23 mouse cellular contexts compared by ENCODE assay signal in the genomic region with DNA sequence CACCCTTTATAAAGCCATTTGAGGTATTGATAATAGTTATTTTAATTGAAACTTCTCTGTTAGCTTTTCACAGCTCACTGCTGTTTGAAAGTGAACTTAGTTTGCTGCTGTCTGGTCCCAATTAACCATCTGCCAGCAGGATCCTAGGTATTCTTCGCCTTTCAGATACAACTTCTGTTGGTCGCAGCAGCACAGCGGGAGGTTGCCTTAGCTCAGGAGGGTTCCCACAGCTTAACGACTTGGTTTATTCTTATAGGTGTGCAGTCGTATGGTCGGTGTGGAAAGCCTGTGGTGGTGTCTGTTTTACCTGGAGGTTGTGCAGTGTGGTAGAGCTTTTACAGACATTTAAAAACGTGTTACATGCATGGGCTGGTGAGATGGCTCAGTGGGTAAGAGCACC. TPM values are rescaled to one million over a fixed set of nuclear protein-coding genes. Genes with fewer than 3 reads are reported as not detected.
"Had no signal": no experiment of that assay in that cellular context is flagged by ENCODE, and none has a peak within 500 bp of the region (broad histone marks: within the 10 kb centered on the region; RNA-seq: fewer than 3 reads in every experiment).

No protein-coding gene starts in this region.

- H3K36me3 ChIP-seq: lung, embryonic 15.5 days; stomach, embryonic 15.5 days had no signal

- H3K9ac ChIP-seq: lung, embryonic 15.5 days; midbrain, embryonic 13.5 days; midbrain, embryonic 15.5 days; neural tube, embryonic 12.5 days; stomach, embryonic 15.5 days had no signal

- H3K4me3 ChIP-seq: lung, embryonic 15.5 days; megakaryocyte, embryonic 14.5 days; midbrain, embryonic 13.5 days; midbrain, embryonic 15.5 days; neural tube, embryonic 12.5 days; stomach, embryonic 15.5 days had no signal

- DNase-seq: lung, adult 2 months; lung, postnatal 14 days; lung, postnatal 36 days; right cerebral cortex, postnatal 14 days; thymus, adult 2 months; thymus, postnatal 25 days; thymus, postnatal 4 days had no signal

- H3K27me3 ChIP-seq: lung, embryonic 15.5 days; megakaryocyte, embryonic 14.5 days; midbrain, embryonic 13.5 days; midbrain, embryonic 15.5 days; neural tube, embryonic 12.5 days; stomach, embryonic 15.5 days had no signal

- H3K9me3 ChIP-seq: lung, embryonic 15.5 days; megakaryocyte, embryonic 14.5 days; midbrain, embryonic 13.5 days; midbrain, embryonic 15.5 days; neural tube, embryonic 12.5 days; stomach, embryonic 15.5 days had no signal

- H3K4me1 ChIP-seq: lung, embryonic 15.5 days; midbrain, embryonic 13.5 days; midbrain, embryonic 15.5 days; neural tube, embryonic 12.5 days; stomach, embryonic 15.5 days had no signal

- H3K27ac ChIP-seq: lung, embryonic 15.5 days; macrophage; midbrain, embryonic 13.5 days; midbrain, embryonic 15.5 days; neural tube, embryonic 12.5 days; stomach, embryonic 15.5 days; stomach, postnatal 0 days had no signal

RNA-seq across cellular contexts. Expression of a gene that starts 11.6 kb away (rescaled TPM):
- total RNA-seq: monocyte, adult 5-6 weeks had no signal

RNA-seq across cellular contexts. Expression of a gene that starts 38.2 kb away (rescaled TPM):
- total RNA-seq: megakaryocyte progenitor cell, adult 5-6 weeks; midbrain, postnatal 0 days had no signal
- polyA plus RNA-seq: lung, adult 2 months; lung, embryonic 15.5 days; lung, postnatal 0 days; macrophage; midbrain, embryonic 11.5 days; midbrain, embryonic 13.5 days; midbrain, embryonic 15.5 days; midbrain, postnatal 0 days; neural tube, embryonic 12.5 days; neural tube, embryonic 14.5 days; spleen, adult 2 months; stomach, embryonic 15.5 days; stomach, postnatal 0 days; testis, adult 2 months; thymus, adult 2 months had no signal

RNA-seq across cellular contexts. Expression of a gene that starts 38.2 kb away (rescaled TPM):
- total RNA-seq: monocyte, adult 5-6 weeks had no signal
